In the genomic region with DNA sequence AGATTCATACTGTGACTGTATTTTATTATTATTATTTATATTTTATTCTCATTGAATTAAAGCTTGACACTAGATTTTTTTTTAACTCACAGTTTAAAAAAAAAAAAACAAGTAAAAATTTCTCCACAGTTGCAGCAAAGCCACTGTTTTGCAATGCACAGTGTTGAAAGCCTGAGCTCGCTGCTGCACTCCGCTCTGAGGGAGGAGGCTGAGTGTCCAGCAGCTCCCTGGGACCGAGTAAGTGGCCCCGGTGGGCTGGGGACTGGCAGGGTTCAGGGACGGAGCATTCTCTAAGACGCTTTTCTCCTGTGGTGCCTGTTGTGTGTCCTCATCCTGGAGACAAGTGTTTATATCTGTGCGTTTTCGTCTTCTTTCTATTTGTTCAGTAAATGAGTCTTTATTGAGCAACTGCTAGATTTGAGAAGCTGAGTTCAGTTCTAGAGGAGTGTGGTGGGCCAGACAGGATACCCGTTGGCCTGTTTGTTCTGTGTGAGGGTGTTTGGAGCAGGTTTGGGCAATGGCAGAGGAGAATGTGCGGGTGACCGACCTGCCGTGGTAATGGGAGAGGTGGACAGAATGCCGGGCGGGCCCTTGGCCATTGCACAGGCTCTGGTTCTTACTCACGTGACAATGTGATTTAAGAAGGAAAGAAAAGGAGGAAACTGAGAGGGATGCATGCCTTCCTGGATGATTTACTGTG, we compare ENCODE assay signal across 16 mouse cellular contexts. TPM values are rescaled to one million over a fixed set of nuclear protein-coding genes. Genes with fewer than 3 reads are reported as not detected.
DNase-seq lines count a peak whose midpoint lies in the region; ATAC-seq and TF ChIP-seq lines count a peak whose summit lies in the region.
"Had no signal": no experiment of that assay in that cellular context is flagged by ENCODE, and none has a peak within 500 bp of the region (broad histone marks: within the 10 kb centered on the region; RNA-seq: fewer than 3 reads in every experiment).

No protein-coding gene starts in this region.

- peak; percentile 52; the same call in 1 of the 2 replicates for ATAC-seq in neutrophil, adult 5-6 weeks (ENCODE audit: extremely low read depth, insufficient number of reproducible peaks, low FRiP score, poor library complexity, severe bottlenecking)
- ATAC-seq: forebrain, embryonic 13.5 days; midbrain, embryonic 15.5 days had no signal

- no peaks in the 10 kb centered on the region for H3K4me1 ChIP-seq in lung, adult 2 months (ENCODE audit: control insufficient read depth, insufficient read depth, low read length)
- H3K4me1 ChIP-seq: forebrain, embryonic 13.5 days; heart, embryonic 12.5 days; midbrain, embryonic 15.5 days had no signal

- no peak for TF ChIP-seq CTCF in lung, adult 2 months (IDR thresholded peaks at IDR 0.05; ENCODE audit: insufficient read depth, low read length)

- 63% methylated on average over 15 of the region's 15 CpGs for WGBS in lung, adult 2 months

- TF ChIP-seq POLR2A in lung, adult 2 months (IDR thresholded peaks at IDR 0.05; ENCODE audit: borderline replicate concordance, extremely low read depth, low read depth, low read length): no peak

- no peak overlapping the region for H3K4me3 ChIP-seq in lung, adult 2 months (replicated peaks; ENCODE audit: extremely low read depth, low read depth, low read length)
- H3K4me3 ChIP-seq: forebrain, embryonic 13.5 days; heart, embryonic 12.5 days; midbrain, embryonic 15.5 days had no signal

- peak; percentile 50 for DNase-seq in adrenal gland, postnatal 14 days
- no peak for DNase-seq in adrenal gland, postnatal 4 days (ENCODE audit: low spot score in 2 of 2)
- peak; percentile 11 for DNase-seq in lung, adult 2 months
- no peak for DNase-seq in lung, postnatal 14 days
- DNase-seq in lung, postnatal 36 days: peak; percentile 32
- no peak for DNase-seq in urinary bladder, adult 2 months (ENCODE audit: low spot score)
- DNase-seq in urinary bladder, postnatal 36 days (ENCODE audit: low spot score in 2 of 2): no peak
- DNase-seq: cerebellum, adult 18-20 months; cerebellum, postnatal 36 days; heart, postnatal 36 days; kidney, adult 18-20 months; kidney, postnatal 25 days had no signal

RNA-seq across cellular contexts. Expression of gene Ccdc125, which starts 6.6 kb away (rescaled TPM):
- total RNA-seq in adrenal gland, postnatal 14 days (2021): 2.1 and 3.0 TPM in 2 replicates
- total RNA-seq in adrenal gland, postnatal 4 days (2021): 1 to 10 TPM; 3.3 to 3.7 TPM
- polyA plus RNA-seq in lung, adult 2 months (2012; rRNA removed): 2.0 and 2.5 TPM in 2 replicates
- total RNA-seq in neutrophil, adult 5-6 weeks (2017): 30.0 and 30.5 TPM in 2 replicates
- polyA plus RNA-seq in urinary bladder, adult 2 months (2012; rRNA removed): 8.8 and 9.1 TPM in 2 replicates

RNA-seq across cellular contexts. Expression of gene Taf9, which starts 24.7 kb away (rescaled TPM):
- total RNA-seq in adrenal gland, postnatal 14 days (2021): 7.8 and 14.5 TPM in 2 replicates
- total RNA-seq in adrenal gland, postnatal 4 days (2021): 10 to 100 TPM; 10.1 to 15.0 TPM
- 1.3 and 3.3 TPM in 2 replicates for polyA plus RNA-seq in lung, adult 2 months (2012; rRNA removed)
- 3.5 and 8.5 TPM in 2 replicates for total RNA-seq in neutrophil, adult 5-6 weeks (2017)
- polyA plus RNA-seq in urinary bladder, adult 2 months (2012; rRNA removed): 8.3 and 8.7 TPM in 2 replicates

RNA-seq across cellular contexts. Expression of gene Rad17, which starts 25.2 kb away (rescaled TPM):
- 20.8 and 22.0 TPM in 2 replicates for total RNA-seq in adrenal gland, postnatal 14 days (2021)
- total RNA-seq in adrenal gland, postnatal 4 days (2021): 10 to 100 TPM; 21.6 to 22.0 TPM
- 3.2 and 4.4 TPM in 2 replicates for polyA plus RNA-seq in lung, adult 2 months (2012; rRNA removed)
- 42.8 and 48.0 TPM in 2 replicates for total RNA-seq in neutrophil, adult 5-6 weeks (2017)
- polyA plus RNA-seq in urinary bladder, adult 2 months (2012; rRNA removed): 13.9 and 14.5 TPM in 2 replicates

RNA-seq across cellular contexts. Expression of gene Ak6, which starts 25.3 kb away (rescaled TPM):
- 73.1 and 80.9 TPM in 2 replicates for total RNA-seq in adrenal gland, postnatal 14 days (2021)
- 10 to 100 TPM; 90.4 to 92.4 TPM for total RNA-seq in adrenal gland, postnatal 4 days (2021)
- 16.5 and 28.0 TPM in 2 replicates for polyA plus RNA-seq in lung, adult 2 months (2012; rRNA removed)
- total RNA-seq in neutrophil, adult 5-6 weeks (2017): 70.1 and 94.7 TPM in 2 replicates
- 122 and 135 TPM in 2 replicates for polyA plus RNA-seq in urinary bladder, adult 2 months (2012; rRNA removed)

RNA-seq across cellular contexts. Expression of gene Cdk7, which starts 54.7 kb away (rescaled TPM):
- 40.9 and 42.0 TPM in 2 replicates for total RNA-seq in adrenal gland, postnatal 14 days (2021)
- total RNA-seq in adrenal gland, postnatal 4 days (2021): 10 to 100 TPM; 66.5 to 68.2 TPM
- 8.9 and 12.8 TPM in 2 replicates for polyA plus RNA-seq in lung, adult 2 months (2012; rRNA removed)
- 31.4 and 31.7 TPM in 2 replicates for total RNA-seq in neutrophil, adult 5-6 weeks (2017)
- polyA plus RNA-seq in urinary bladder, adult 2 months (2012; rRNA removed): 27.4 and 33.6 TPM in 2 replicates

Comparison
In these comparisons a context has a peak if more than half of its experiments do, and no peak if none do; other contexts are left out.
1. DNase-seq: peak in adrenal gland, postnatal 14 days (single experiment), lung, adult 2 months (single experiment) and lung, postnatal 36 days (single experiment); none in adrenal gland, postnatal 4 days (0 of 2), lung, postnatal 14 days (single experiment), urinary bladder, adult 2 months (single experiment) and urinary bladder, postnatal 36 days (0 of 2).